Mouse (Mus musculus): ENCODE data around the gene Cfap52. TPM values are rescaled to one million over a fixed set of nuclear protein-coding genes. Genes with fewer than 3 reads are reported as not detected.

Gene Cfap52
- polyA plus RNA-seq, 1 experiment from 2014 or later = 0.74 TPM

- Histone ChIP-seq H3K4me1 (peaks cover 32% of the 10 kb centered on the region), H3K9me3 (no peaks in the 10 kb centered on the region), H3K27me3 (ENCODE audit: poor library complexity, severe bottlenecking) (peaks cover 37% of the 10 kb centered on the region), H3K4me3 (peak within 1 kb of the TSS; percentile 77), H3K36me3 (replicated peaks) (no peaks in the 10 kb centered on the region), H3K27ac (peak within 1 kb of the TSS; percentile 82)
- DNase-seq (ENCODE audit: extremely low spot score, low spot score) = peak; percentile 59
- WGBS = under 1% methylated on average over 68 of the region's 80 CpGs
Measured at GRCm38 (mm10) chr11:67921827-67922754, 43.4 kb downstream of the Cfap52 start, which contains the start of gene Usp43. Gene Usp43 (minus strand): TSS chr11:67922153.

DNA sequence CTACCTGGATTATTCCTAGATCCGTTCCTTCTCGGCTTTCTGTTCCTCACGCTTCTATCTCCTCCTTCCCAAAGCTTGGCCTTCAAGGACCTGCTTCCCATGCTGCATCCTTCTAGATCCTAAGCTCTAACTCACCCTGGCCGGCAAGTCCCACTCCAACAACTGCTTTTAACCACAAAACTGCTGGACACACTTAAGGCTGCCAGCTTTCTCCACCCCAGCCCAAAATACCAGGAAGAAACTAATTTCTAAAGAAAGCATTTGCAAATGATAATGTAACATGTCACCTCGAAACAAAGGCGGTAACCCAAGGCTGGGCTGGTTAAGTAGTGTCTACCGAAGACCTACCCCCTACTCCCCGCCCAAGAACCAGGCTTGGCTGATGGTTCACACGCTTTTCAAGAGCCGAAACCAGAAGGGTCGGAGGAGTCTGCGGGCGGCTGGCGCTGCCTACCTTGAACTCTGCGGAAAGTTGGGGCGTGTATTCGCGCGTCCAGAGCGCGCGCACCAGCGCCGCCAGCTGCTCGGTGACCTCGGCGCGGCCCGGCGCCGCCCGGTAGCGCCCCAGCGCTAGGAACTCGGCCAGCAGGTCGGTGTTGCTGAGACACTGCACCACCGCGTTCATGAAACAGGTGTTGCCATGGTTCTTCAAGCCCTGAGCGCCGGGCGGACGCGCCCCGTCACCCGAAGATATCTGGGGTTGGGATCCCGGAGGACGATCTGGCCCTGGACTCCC, 44.2 kb downstream of the Cfap52 start:
- peak; percentile 50 for DNase-seq (ENCODE audit: extremely low spot score, low spot score)
- 1% methylated on average over 47 of the region's 47 CpGs for whole genome bisulfite sequencing

DNA sequence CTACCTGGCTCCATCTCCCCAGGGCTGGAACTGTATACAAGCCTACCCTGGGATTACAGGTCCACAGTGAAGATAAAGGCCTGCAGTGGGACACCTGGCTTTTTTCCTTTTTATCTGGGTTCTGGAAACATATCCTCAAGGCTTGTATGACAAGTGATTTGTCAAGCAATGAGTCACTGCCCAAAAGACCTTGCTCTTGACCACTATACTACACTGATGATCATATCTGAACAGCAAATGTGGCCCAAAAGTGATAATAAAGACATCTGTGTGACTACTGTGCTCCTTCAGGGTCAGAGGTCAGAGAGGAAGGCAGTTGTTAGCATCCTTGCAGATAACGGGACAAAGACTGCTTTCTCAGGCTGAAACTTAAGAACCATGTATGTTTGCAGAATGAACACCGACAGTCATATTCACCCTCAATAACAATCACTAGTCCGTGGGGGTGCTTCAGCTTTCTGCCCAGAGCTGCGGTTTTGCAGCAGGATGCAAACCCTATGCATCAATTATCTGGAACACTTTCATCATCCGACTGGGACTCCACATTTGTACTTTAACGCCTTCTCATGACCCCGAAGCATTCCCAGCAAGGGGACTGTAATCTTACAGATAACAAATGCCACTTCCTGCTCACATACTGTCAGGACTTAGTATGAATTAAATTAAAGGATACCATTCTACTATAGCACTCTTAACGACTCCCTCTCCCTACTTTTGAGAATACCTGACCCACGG, 45.1 kb downstream of the Cfap52 start:
- peaks cover 37% of the 10 kb centered on the region for H3K27me3 ChIP-seq (ENCODE audit: poor library complexity, severe bottlenecking)
- 58% methylated on average over 9 of the region's 9 CpGs for WGBS
- no peak overlapping the region for H3K27ac ChIP-seq
- DNase-seq (ENCODE audit: extremely low spot score, low spot score) = no peak
- H3K9me3 ChIP-seq = no peaks in the 10 kb centered on the region
- peaks cover 22% of the 10 kb centered on the region for H3K4me1 ChIP-seq
- H3K4me3 ChIP-seq = peak overlapping the region; percentile 77; the same call in 1 of the 2 replicates
- H3K36me3 ChIP-seq (replicated peaks) = no peaks in the 10 kb centered on the region

More for the DNA sequence above, 44.2 kb downstream of the Cfap52 start:
- Histone ChIP-seq H3K9me3 (no peaks in the 10 kb centered on the region), H3K4me3 (peak overlapping the region; percentile 77), H3K27ac (peak overlapping the region; percentile 82), H3K36me3 (replicated peaks) (no peaks in the 10 kb centered on the region), H3K4me1 (peaks cover 23% of the 10 kb centered on the region), H3K27me3 (ENCODE audit: poor library complexity, severe bottlenecking) (peaks cover 37% of the 10 kb centered on the region)

- no peaks in the 10 kb centered on the region for H3K36me3 ChIP-seq (replicated peaks)
- no peak overlapping the region for H3K27ac ChIP-seq
- H3K4me1 ChIP-seq = peaks cover 22% of the 10 kb centered on the region
- peaks cover 37% of the 10 kb centered on the region for H3K27me3 ChIP-seq (ENCODE audit: poor library complexity, severe bottlenecking)
- no peak overlapping the region for H3K4me3 ChIP-seq
- DNase-seq (ENCODE audit: extremely low spot score, low spot score) = no peak
- H3K9me3 ChIP-seq = no peaks in the 10 kb centered on the region
- 70% methylated on average over 5 of the region's 5 CpGs for WGBS
Measured at GRCm38 (mm10) chr11:67919593-67919992, 45.9 kb downstream of the Cfap52 start.

DNA sequence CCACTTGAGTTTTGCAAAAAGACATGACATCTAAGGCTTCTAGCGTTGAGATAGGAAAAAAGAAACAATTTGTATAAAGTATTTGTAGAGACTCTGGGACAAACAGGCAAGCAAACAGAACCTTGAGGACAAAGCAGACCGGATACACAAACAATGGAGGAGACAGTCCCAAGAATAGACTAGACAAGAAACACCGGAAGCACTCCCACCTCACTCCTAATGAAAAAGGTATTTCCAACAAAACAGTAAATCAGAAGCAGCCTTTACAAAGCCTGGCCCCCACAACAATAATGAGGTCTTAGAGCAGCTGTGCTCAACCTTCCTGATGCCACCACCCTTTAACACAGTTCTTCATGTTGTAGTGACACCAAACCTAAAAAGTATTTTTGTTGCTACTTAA, 48.3 kb downstream of the Cfap52 start:
- Histone ChIP-seq H3K27ac (no peak overlapping the region), H3K4me3 (no peak overlapping the region), H3K4me1 (peaks cover 11% of the 10 kb centered on the region), H3K27me3 (ENCODE audit: poor library complexity, severe bottlenecking) (peaks cover 37% of the 10 kb centered on the region), H3K9me3 (no peaks in the 10 kb centered on the region), H3K36me3 (replicated peaks) (no peaks in the 10 kb centered on the region)
- 84% methylated on average over 3 of the region's 3 CpGs for WGBS
- DNase-seq (ENCODE audit: extremely low spot score, low spot score) = no peak

- DNase-seq (ENCODE audit: extremely low spot score, low spot score) = no peak
- 87% methylated on average over 5 of the region's 5 CpGs for WGBS
- H3K36me3 ChIP-seq (replicated peaks) = no peaks in the 10 kb centered on the region
- H3K4me3 ChIP-seq = no peak overlapping the region
- no peaks in the 10 kb centered on the region for H3K4me1 ChIP-seq
- H3K27me3 ChIP-seq (ENCODE audit: poor library complexity, severe bottlenecking) = no peaks in the 10 kb centered on the region
- no peaks in the 10 kb centered on the region for H3K9me3 ChIP-seq
- H3K27ac ChIP-seq = no peak overlapping the region
Measured at GRCm38 (mm10) chr11:67911074-67911473, 54.4 kb downstream of the Cfap52 start.

DNA sequence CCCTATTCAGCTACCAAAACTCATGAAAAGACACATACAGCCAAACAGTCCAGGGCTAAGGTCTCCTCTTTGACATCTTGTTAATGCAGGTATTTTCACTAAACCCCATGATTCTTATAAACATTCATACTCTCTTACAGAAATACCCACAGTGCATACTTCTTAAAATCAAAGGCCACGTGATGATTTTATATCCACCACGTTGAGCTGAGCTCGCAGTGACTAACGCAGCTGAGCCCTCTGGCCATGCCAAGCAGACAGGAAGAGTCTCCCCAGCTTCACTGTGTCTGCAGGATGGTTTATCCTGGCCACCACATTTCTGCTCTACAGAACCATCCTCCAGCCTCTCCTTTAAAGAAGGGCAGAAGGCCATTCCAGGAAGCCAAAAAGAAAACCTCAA, 61.7 kb downstream of the Cfap52 start:
- no peaks in the 10 kb centered on the region for H3K36me3 ChIP-seq (replicated peaks)
- 91% methylated on average over 4 of the region's 4 CpGs for WGBS
- H3K27ac ChIP-seq = no peak overlapping the region
- no peak overlapping the region for H3K4me3 ChIP-seq
- no peaks in the 10 kb centered on the region for H3K4me1 ChIP-seq
- DNase-seq (ENCODE audit: extremely low spot score, low spot score) = no peak
- H3K9me3 ChIP-seq = no peaks in the 10 kb centered on the region
- H3K27me3 ChIP-seq (ENCODE audit: poor library complexity, severe bottlenecking) = no peaks in the 10 kb centered on the region

DNA sequence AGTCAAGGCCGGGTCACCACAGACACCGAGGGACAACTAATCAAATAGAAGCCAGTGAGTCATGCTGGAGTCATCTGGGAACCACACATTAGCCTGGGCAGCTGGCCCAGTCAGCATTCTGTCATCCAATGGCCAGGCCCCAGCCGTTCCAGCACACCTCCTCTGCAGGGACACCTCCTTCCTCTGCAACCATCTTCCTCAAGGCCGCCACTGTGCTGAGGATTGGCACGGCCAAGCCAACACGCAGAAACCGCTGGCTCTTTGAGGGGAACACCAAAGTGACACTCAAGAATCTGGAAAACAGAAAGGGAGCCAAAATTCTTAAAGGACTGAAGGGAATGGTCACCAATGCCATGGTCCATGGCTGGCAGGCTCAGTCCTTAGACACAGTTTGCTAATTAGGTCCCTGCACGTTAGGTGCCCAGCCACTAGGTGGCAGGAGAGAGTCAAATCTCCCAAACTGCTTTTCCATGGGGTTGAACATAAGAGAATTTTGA, 68.3 kb downstream of the Cfap52 start:
- peak; percentile 47 for DNase-seq (ENCODE audit: extremely low spot score, low spot score)
- Histone ChIP-seq H3K4me3 (no peak overlapping the region), H3K9me3 (no peaks in the 10 kb centered on the region), H3K4me1 (peaks cover 6% of the 10 kb centered on the region; the same call in 1 of the 2 replicates), H3K36me3 (replicated peaks) (no peaks in the 10 kb centered on the region), H3K27me3 (ENCODE audit: poor library complexity, severe bottlenecking) (no peaks in the 10 kb centered on the region), H3K27ac (no peak overlapping the region)
- WGBS = 66% methylated on average over 8 of the region's 8 CpGs

DNA sequence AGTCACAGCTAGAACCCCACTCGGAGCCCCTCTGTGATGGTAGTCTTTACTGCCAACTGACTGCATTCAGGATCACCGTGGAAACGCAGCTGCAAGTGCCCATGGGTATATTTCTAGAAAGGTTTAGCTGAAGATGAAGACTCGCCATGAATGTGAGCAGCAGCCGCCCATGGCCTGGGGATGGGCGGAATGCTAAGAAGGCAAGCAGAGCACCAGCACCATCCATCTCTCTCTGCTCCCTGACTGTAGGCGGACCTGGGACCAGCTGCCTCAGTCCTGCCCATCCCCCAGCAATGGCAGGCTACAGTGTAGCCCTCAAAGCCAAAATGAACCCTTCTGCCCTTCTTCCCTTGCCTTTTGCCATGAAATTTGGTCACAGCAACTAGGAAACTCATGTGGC, 69.8 kb downstream of the Cfap52 start:
- Histone ChIP-seq H3K27ac (no peak overlapping the region), H3K9me3 (no peaks in the 10 kb centered on the region), H3K27me3 (ENCODE audit: poor library complexity, severe bottlenecking) (no peaks in the 10 kb centered on the region), H3K4me3 (no peak overlapping the region), H3K4me1 (peaks cover 6% of the 10 kb centered on the region; the same call in 1 of the 2 replicates), H3K36me3 (replicated peaks) (no peaks in the 10 kb centered on the region)
- WGBS = 78% methylated on average over 7 of the region's 7 CpGs
- DNase-seq (ENCODE audit: extremely low spot score, low spot score) = no peak

- H3K4me3 ChIP-seq = no peak overlapping the region
- H3K36me3 ChIP-seq (replicated peaks) = no peaks in the 10 kb centered on the region
- H3K27ac ChIP-seq = no peak overlapping the region
- no peaks in the 10 kb centered on the region for H3K4me1 ChIP-seq
- H3K27me3 ChIP-seq (ENCODE audit: poor library complexity, severe bottlenecking) = no peaks in the 10 kb centered on the region
- peaks cover 6% of the 10 kb centered on the region; the same call in 1 of the 2 replicates for H3K9me3 ChIP-seq
- no peak for DNase-seq (ENCODE audit: extremely low spot score, low spot score)
- 86% methylated on average over 5 of the region's 5 CpGs for WGBS
Measured at GRCm38 (mm10) chr11:67888521-67888920, 76.9 kb downstream of the Cfap52 start.

DNA sequence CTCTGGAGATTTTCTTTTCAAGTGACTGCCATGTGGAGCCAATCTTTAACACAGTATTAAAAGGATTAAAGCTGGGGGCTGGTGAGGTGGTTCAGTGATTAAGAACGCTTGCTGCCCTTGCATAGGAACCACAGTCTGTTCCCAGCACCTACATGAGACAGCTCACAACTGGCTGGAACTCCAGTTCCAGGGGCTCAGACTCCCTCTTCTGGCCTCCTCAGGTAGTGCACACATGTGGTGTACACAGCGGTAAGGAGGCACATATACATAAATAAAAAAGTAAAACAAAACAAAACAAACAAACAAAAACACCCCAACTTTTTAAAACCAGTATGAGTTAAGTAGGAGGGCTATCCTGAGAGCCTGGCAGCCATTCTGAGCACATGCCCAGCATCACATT, 79.5 kb downstream of the Cfap52 start:
- no peak for DNase-seq (ENCODE audit: extremely low spot score, low spot score)
- H3K9me3 ChIP-seq = peaks cover 6% of the 10 kb centered on the region; the same call in 1 of the 2 replicates
- 93% methylated on average over 2 of the region's 2 CpGs for WGBS

More for the DNA sequence above, 79.5 kb downstream of the Cfap52 start:
- Histone ChIP-seq H3K27ac (no peak overlapping the region), H3K36me3 (replicated peaks) (no peaks in the 10 kb centered on the region), H3K27me3 (ENCODE audit: poor library complexity, severe bottlenecking) (no peaks in the 10 kb centered on the region), H3K4me3 (no peak overlapping the region), H3K4me1 (no peaks in the 10 kb centered on the region)

Data from forebrain, embryonic 10.5 days (tissue).